Mouse (Mus musculus) lung, postnatal 0 days (tissue): ENCODE measurements around the gene Tctex1d2. TPM values are rescaled to one million over a fixed set of nuclear protein-coding genes. Genes with fewer than 3 reads are reported as not detected.

Experiments used
- ATAC-seq: fragments of 200-750 bp; cut with Nextera tagmentation; 2 replicates; pipeline ENCODE4 v1.8.0; 2017; ENCODE audit warnings: moderate library complexity
- DNase-seq: peaks from one replicate; pipeline ENCODE4 v3.0.0-alpha.2; 2016; ENCODE audit warnings: low spot score
- H3K27ac ChIP-seq: fragments of 300-500 bp; sonication (generic); 2 replicates; pipeline ENCODE4 v1.5.1; 2014; ENCODE audit warnings: antibody characterized with exemption, mild to moderate bottlenecking, low read length, mixed read lengths
- H3K27me3 ChIP-seq: fragments of 300-500 bp; sonication (generic); replicated peaks from 2 replicates; pipeline ENCODE4 v1.6.1; 2014; ENCODE audit warnings: low read length, mixed read lengths; ENCODE audit not compliant: insufficient read depth
- H3K36me3 ChIP-seq: fragments of 300-500 bp; sonication (generic); 2 replicates; pipeline ENCODE4 v1.6.1; 2014; ENCODE audit warnings: low read length, mixed read lengths; ENCODE audit not compliant: insufficient read depth
- H3K4me1 ChIP-seq: fragments of 300-500 bp; sonication (generic); 2 replicates; pipeline ENCODE4 v1.6.1; 2014; ENCODE audit warnings: antibody characterized with exemption, low read depth, low read length, mixed read lengths; ENCODE audit not compliant: insufficient read depth
- H3K4me2 ChIP-seq: fragments of 300-500 bp; sonication (generic); replicated peaks from 2 replicates; pipeline ENCODE4 v1.6.1; 2014; ENCODE audit warnings: low read depth, mild to moderate bottlenecking, low read length, moderate library complexity, mixed read lengths
- H3K4me3 ChIP-seq: fragments of 300-500 bp; sonication (generic); 2 replicates; pipeline ENCODE4 v1.5.1; 2014; ENCODE audit warnings: low read depth, low read length
- H3K9ac ChIP-seq: fragments of 300-500 bp; sonication (generic); replicated peaks from 2 replicates; pipeline ENCODE4 v1.6.1; 2014; ENCODE audit warnings: low read depth, mild to moderate bottlenecking
- H3K9me3 ChIP-seq: fragments of 300-500 bp; sonication (generic); 2 replicates; pipeline ENCODE4 v1.6.1; 2016; ENCODE audit warnings: low read length, mixed read lengths
- CTCF ChIP-seq: IDR thresholded peaks from 2 replicates; pipeline ENCODE4 v1.5.1; 2016; ENCODE audit warnings: antibody characterized with exemption, mild to moderate bottlenecking
- EP300 ChIP-seq: IDR thresholded peaks from 2 replicates; pipeline ENCODE4 v1.6.1; 2016; ENCODE audit warnings: antibody characterized with exemption, mild to moderate bottlenecking, control low read depth
- WGBS: fragments of 180-500 bp; shearing (Covaris S2); extraction: QIAGEN DNeasy Blood & Tissue Kit; methylation state at CpG from one replicate; pipeline ENCODE4 v1.1.7; 2014; 5-methylcytosine and 5-hydroxymethylcytosine counted together
- polyA plus RNA-seq: library from polyadenylated mRNA; unstranded; fragments of >200 nt; fragmentation: Nextera tagmentation; extraction: Ambion mirVana; gene quantifications from 2 replicates; pipeline ENCODE4 v1.2.1, GENCODE M21; 2015

The Tctex1d2 gene
- polyA plus RNA-seq, 1 experiment from 2014 or later, result 24.0 TPM

GRCm38 (mm10) chr16:32389049-32389448 is 30.5 kb upstream of the Tctex1d2 start:
- ATAC-seq (no peak), DNase-seq (no peak)
- Histone ChIP-seq H3K4me1 (no peaks in the 10 kb centered on the region), H3K36me3 (peaks cover 33% of the 10 kb centered on the region; the same call in 1 of the 2 replicates), H3K4me2 (no peak overlapping the region), H3K27me3 (no peaks in the 10 kb centered on the region), H3K4me3 (no peak overlapping the region), H3K27ac (no peak overlapping the region), H3K9me3 (no peaks in the 10 kb centered on the region), H3K9ac (no peak overlapping the region)
- TF ChIP-seq CTCF (no peak), EP300 (no peak)

- ATAC-seq, result no peak
- no peak overlapping the region for H3K9ac ChIP-seq
- H3K27ac ChIP-seq, result no peak overlapping the region
- H3K9me3 ChIP-seq, result no peaks in the 10 kb centered on the region
- no peaks in the 10 kb centered on the region for H3K4me1 ChIP-seq
- no peaks in the 10 kb centered on the region for H3K27me3 ChIP-seq
- peaks cover 33% of the 10 kb centered on the region; the same call in 1 of the 2 replicates for H3K36me3 ChIP-seq
- no peak for DNase-seq
- no peak overlapping the region for H3K4me3 ChIP-seq
- H3K4me2 ChIP-seq, result no peak overlapping the region
- 79% methylated on average over 3 of the region's 3 CpGs for WGBS
- TF ChIP-seq EP300 (no peak), CTCF (no peak)
These were observed 29.7 kb upstream of the Tctex1d2 start for GRCm38 (mm10) chr16:32389841-32390240.

GRCm38 (mm10) chr16:32390882-32391281 is 28.6 kb upstream of the Tctex1d2 start:
- Histone ChIP-seq H3K27ac (no peak overlapping the region), H3K9ac (no peak overlapping the region), H3K4me1 (no peaks in the 10 kb centered on the region), H3K4me3 (no peak overlapping the region), H3K9me3 (no peaks in the 10 kb centered on the region), H3K4me2 (no peak overlapping the region), H3K36me3 (peaks cover 27% of the 10 kb centered on the region; the same call in 1 of the 2 replicates), H3K27me3 (no peaks in the 10 kb centered on the region)
- DNase-seq (no peak), ATAC-seq (no peak)
- no peak for TF ChIP-seq CTCF
- TF ChIP-seq EP300, result no peak
- 90% methylated on average over 3 of the region's 3 CpGs for WGBS

DNA sequence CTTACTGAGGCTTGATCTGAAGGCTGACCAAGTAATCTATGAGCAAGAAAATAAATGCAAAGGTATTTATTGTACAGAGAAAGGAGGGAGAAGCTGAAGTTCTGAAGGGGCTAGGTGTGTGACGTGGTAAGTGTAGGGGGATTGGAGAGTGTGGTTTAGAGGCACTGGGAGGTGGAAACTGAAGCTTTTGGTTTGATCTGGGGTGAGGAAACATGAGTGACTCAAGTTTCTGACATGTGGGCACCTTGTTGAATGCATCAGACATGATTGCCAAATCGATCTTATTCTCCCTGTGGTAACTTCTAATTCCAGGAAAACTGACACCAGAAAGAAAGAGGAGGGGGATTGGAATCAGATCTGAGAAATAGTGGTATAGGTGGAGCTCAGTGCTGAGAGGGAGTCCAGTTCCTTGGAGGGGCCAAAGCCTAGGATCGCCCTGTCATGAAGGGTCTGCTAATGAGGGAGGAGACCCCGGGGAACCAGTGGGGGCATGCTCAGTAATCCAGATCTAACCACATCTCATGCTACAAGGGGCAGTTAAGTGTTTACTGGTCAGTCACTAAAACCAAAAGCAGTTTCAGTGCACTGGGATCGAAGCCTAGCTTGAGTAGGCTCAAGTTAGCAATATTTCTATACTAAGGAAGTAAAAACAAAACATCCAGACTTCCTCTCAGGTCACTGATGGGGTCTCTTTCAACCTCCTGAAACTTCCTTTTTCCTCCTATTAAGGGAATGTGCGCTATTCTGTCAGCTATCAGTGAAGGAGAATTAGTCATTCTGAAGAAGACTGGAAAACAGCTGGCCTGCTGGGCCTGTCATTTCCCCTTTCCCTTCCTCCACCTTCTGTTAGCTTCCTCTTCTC is 23.6 kb upstream of the Tctex1d2 start:
- H3K4me3 ChIP-seq, result no peak overlapping the region
- H3K4me1 ChIP-seq, result no peaks in the 10 kb centered on the region
- H3K9me3 ChIP-seq, result no peaks in the 10 kb centered on the region
- no peak overlapping the region for H3K9ac ChIP-seq
- H3K27me3 ChIP-seq, result no peaks in the 10 kb centered on the region
- DNase-seq (peak; percentile 22), ATAC-seq (no peak)
- WGBS, result 64% methylated on average over 6 of the region's 6 CpGs
- H3K4me2 ChIP-seq, result no peak overlapping the region
- H3K27ac ChIP-seq, result no peak overlapping the region
- H3K36me3 ChIP-seq, result peaks cover 13% of the 10 kb centered on the region; the same call in 1 of the 2 replicates
- TF ChIP-seq CTCF, result no peak
- no peak for TF ChIP-seq EP300

DNA sequence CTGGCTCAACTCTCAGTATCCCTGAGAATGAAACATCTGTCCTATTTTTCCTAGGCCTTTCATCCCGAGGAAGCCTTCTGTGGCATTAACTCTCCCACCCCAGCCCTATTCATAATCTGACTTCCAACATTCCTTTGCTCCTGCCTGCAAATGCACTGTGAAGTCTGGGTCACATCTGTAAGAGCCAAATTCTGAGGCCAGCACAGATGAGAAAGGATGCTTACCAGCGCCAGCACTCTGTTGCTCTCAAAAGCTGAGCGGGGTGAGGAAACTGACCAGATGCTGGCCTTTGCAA is 23.0 kb upstream of the Tctex1d2 start:
- TF ChIP-seq EP300 (no peak), CTCF (no peak)
- no peak overlapping the region for H3K27ac ChIP-seq
- no peaks in the 10 kb centered on the region for H3K27me3 ChIP-seq
- ATAC-seq (no peak), DNase-seq (no peak)
- no peak overlapping the region for H3K4me3 ChIP-seq
- peaks cover 7% of the 10 kb centered on the region; the same call in 1 of the 2 replicates for H3K36me3 ChIP-seq
- no peaks in the 10 kb centered on the region for H3K9me3 ChIP-seq
- no peak overlapping the region for H3K9ac ChIP-seq
- H3K4me2 ChIP-seq, result no peak overlapping the region
- WGBS, result 54% methylated on average over 3 of the region's 3 CpGs
- no peaks in the 10 kb centered on the region for H3K4me1 ChIP-seq

GRCm38 (mm10) chr16:32398206-32398605 is 21.3 kb upstream of the Tctex1d2 start:
- H3K4me1 ChIP-seq, result no peaks in the 10 kb centered on the region
- TF ChIP-seq CTCF (no peak), EP300 (no peak)
- H3K9me3 ChIP-seq, result no peaks in the 10 kb centered on the region
- H3K9ac ChIP-seq, result no peak overlapping the region
- H3K4me2 ChIP-seq, result no peak overlapping the region
- no peak overlapping the region for H3K27ac ChIP-seq
- H3K36me3 ChIP-seq, result peaks cover under 1% of the 10 kb centered on the region; the same call in 1 of the 2 replicates
- ATAC-seq, result no peak
- DNase-seq, result no peak
- 60% methylated on average over 3 of the region's 3 CpGs for WGBS
- no peak overlapping the region for H3K4me3 ChIP-seq
- H3K27me3 ChIP-seq, result no peaks in the 10 kb centered on the region
